Mouse (Mus musculus): ENCODE measurements around the gene Yif1b. TPM values are rescaled to one million over a fixed set of nuclear protein-coding genes. Genes with fewer than 3 reads are reported as not detected.
"Not testable (repeated sequence)": the region's sequence is repeated elsewhere in the genome, so short reads cannot be mapped to it uniquely, and the experiment has no call there.

Gene Yif1b
- 83.1 and 83.7 TPM in 2 replicates for polyA plus RNA-seq (2015; fragmentation: Nextera tagmentation; extraction: Ambion mirVana)

DNA sequence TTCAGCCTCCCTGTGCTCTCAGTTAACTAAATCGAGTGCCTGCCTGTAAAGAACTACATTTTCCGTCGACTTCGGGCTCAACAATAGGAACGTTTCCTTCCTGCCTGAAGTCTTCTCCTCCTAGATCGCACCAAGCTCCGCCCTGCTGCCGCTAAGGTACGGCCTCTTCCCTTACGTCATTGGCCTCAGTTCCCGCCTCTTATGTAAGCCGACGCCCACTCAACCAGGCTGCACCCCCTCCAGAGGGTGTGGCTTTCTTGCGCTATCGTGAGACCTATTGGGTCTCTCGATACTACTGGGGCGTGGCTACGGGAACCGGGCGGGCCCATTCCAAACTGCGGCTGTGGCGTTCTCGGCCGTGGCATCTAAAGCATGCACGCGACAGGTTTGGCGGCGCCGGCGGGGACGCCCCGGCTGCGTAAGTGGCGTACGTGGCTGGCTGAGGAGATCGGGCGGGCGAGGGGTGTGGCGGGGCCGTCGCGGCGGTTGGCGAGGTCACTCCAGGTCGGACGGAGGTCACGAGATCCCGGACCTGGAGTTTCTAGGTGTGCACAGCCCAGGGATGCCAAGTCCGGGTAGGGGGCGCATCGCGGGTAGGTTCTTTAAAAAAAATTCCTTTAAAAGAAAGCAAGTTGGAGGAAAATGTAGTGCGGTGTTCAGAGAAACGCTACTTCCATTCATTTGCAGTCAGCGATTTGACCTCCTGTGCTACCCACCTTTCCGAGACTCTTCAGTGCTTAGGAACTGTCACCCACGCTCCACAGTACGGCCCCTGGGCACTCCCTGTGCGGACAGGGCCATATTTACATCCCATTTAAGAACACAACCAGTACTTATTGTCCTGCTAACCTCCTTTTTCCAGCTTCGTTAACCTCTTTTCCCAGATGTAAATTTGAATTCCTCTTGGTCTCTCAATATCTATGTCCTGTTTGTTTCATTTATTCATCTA lies at the start of gene Yif1b:
Gene Yif1b (plus strand): TSS at position 311 of the 949 bp plus-strand sequence.
- Histone ChIP-seq H3K27ac (ENCODE audit: low read length) (peak within 1 kb of the TSS; percentile 93), H3K27me3 (replicated peaks; ENCODE audit: control insufficient read depth, insufficient read depth, low read length) (no peaks in the 10 kb centered on the region), H3K9me3 (ENCODE audit: control insufficient read depth, low read length) (no peaks in the 10 kb centered on the region), H3K4me2 (ENCODE audit: low read depth, low read length) (peak within 1 kb of the TSS; percentile 91), H3K36me3 (ENCODE audit: control insufficient read depth, insufficient read depth, low read length) (no peaks in the 10 kb centered on the region), H3K9ac (ENCODE audit: low read depth, low read length) (peak within 1 kb of the TSS; percentile 83), H3K4me1 (ENCODE audit: control insufficient read depth, insufficient read depth, low read length) (peaks cover 14% of the 10 kb centered on the region), H3K4me3 (ENCODE audit: low read length) (peak within 1 kb of the TSS; percentile 73)
- under 1% methylated on average over 60 of the region's 60 CpGs for WGBS
- ATAC-seq: peak; percentile 94

- peak; percentile 68; the same call in 1 of the 2 replicates for ATAC-seq
- WGBS: 73% methylated on average over 1 of the region's 1 CpGs
- H3K4me3 ChIP-seq (ENCODE audit: low read length); H3K9ac ChIP-seq (ENCODE audit: low read depth, low read length); H3K36me3 ChIP-seq (ENCODE audit: control insufficient read depth, insufficient read depth, low read length); H3K27ac ChIP-seq (ENCODE audit: low read length); H3K9me3 ChIP-seq (ENCODE audit: control insufficient read depth, low read length); H3K27me3 ChIP-seq (replicated peaks; ENCODE audit: control insufficient read depth, insufficient read depth, low read length); H3K4me2 ChIP-seq (ENCODE audit: low read depth, low read length); H3K4me1 ChIP-seq (ENCODE audit: control insufficient read depth, insufficient read depth, low read length): not testable (repeated sequence)
Measured at GRCm38 (mm10) chr7:29194230-29194629, 43.9 kb upstream of the Yif1b start.

DNA sequence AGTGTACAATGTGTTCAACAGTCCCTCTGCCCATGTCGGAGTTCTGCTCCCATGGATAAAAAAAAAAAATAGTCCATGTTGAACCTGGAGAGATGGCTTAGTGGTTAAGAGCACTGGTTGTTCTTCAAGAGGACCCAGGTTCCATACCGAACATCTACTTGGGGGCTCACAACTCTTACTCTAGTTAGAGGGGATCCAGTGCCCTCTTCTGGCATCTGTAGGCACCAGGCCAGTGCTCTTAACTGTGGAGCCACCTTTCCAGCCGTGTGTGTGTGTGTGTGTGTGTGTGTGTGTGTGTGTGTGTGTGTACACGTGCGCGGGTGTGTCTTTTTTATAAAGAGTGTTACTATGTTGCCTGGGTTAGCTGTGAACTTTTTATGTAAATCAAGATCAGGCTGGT lies 35.6 kb upstream of the Yif1b start:
- H3K4me3 ChIP-seq (ENCODE audit: low read length): no peak overlapping the region
- H3K36me3 ChIP-seq (ENCODE audit: control insufficient read depth, insufficient read depth, low read length): no peaks in the 10 kb centered on the region
- no peaks in the 10 kb centered on the region for H3K4me1 ChIP-seq (ENCODE audit: control insufficient read depth, insufficient read depth, low read length)
- ATAC-seq: no peak
- no peak overlapping the region for H3K9ac ChIP-seq (ENCODE audit: low read depth, low read length)
- 77% methylated on average over 6 of the region's 6 CpGs for WGBS
- H3K9me3 ChIP-seq (ENCODE audit: control insufficient read depth, low read length): no peaks in the 10 kb centered on the region
- no peak overlapping the region for H3K27ac ChIP-seq (ENCODE audit: low read length)
- no peak overlapping the region for H3K4me2 ChIP-seq (ENCODE audit: low read depth, low read length)
- H3K27me3 ChIP-seq (replicated peaks; ENCODE audit: control insufficient read depth, insufficient read depth, low read length): no peaks in the 10 kb centered on the region

GRCm38 (mm10) chr7:29211013-29211412 lies 27.1 kb upstream of the Yif1b start:
- Histone ChIP-seq H3K27ac (ENCODE audit: low read length) (peak overlapping the region; percentile 80), H3K4me2 (ENCODE audit: low read depth, low read length) (peak overlapping the region; percentile 66), H3K4me3 (ENCODE audit: low read length) (peak overlapping the region; percentile 51), H3K4me1 (ENCODE audit: control insufficient read depth, insufficient read depth, low read length) (peaks cover 11% of the 10 kb centered on the region)
- not testable (repeated sequence) for H3K9ac ChIP-seq (ENCODE audit: low read depth, low read length); H3K36me3 ChIP-seq (ENCODE audit: control insufficient read depth, insufficient read depth, low read length); H3K27me3 ChIP-seq (replicated peaks; ENCODE audit: control insufficient read depth, insufficient read depth, low read length); H3K9me3 ChIP-seq (ENCODE audit: control insufficient read depth, low read length)
- peak; percentile 60 for ATAC-seq
- WGBS: 23% methylated on average over 15 of the region's 15 CpGs

DNA sequence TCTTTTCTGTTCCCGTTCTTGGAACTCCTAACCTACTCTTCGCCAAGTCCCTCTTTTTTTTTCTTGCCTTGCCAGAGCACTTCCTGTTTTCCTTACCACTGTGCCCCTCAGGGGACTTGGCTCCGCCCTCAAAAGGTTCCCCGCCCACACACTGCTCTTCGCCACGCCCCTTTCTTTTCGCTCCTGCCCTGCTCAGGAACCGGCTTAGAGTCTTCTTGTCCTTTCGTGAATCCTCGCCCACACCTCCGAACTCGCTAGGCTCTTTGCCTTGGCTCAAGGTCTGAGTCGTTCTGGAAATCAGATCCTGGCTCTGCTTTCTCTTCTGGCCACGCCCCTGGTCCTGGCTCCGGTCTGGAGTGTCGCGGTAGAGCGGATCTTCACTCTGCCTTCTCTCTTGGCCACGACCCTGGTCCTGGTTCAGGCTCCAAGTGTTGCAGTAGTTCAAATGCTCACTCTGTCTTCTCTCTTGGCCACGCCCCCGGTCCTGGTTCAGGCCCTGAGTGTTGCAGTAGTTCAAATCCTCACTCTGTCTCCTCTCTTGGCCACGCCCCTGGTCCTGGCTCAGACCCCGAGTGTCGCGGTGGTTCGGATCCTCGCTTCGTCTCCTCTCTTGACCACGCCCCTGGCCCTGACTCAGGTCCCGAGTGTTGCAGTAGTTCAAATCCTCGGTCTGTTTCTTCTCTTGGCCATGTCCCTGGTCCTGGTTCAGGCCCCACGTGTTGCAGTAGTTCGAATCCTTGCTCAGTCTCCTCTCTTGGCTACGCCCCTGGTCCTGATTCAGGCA lies 26.5 kb upstream of the Yif1b start:
- WGBS: 5% methylated on average over 34 of the region's 34 CpGs

GRCm38 (mm10) chr7:29212199-29212765 lies 25.8 kb upstream of the Yif1b start:
- Histone ChIP-seq H3K27me3 (replicated peaks; ENCODE audit: control insufficient read depth, insufficient read depth, low read length) (no peaks in the 10 kb centered on the region), H3K4me2 (ENCODE audit: low read depth, low read length) (peak overlapping the region; percentile 66), H3K4me1 (ENCODE audit: control insufficient read depth, insufficient read depth, low read length) (peaks cover 11% of the 10 kb centered on the region), H3K9me3 (ENCODE audit: control insufficient read depth, low read length) (no peaks in the 10 kb centered on the region), H3K9ac (ENCODE audit: low read depth, low read length) (peak overlapping the region; percentile 63; the same call in 1 of the 2 replicates), H3K4me3 (ENCODE audit: low read length) (peak overlapping the region; percentile 51), H3K36me3 (ENCODE audit: control insufficient read depth, insufficient read depth, low read length) (no peaks in the 10 kb centered on the region), H3K27ac (ENCODE audit: low read length) (no peak overlapping the region)
- no peak for ATAC-seq
- WGBS: 22% methylated on average over 26 of the region's 26 CpGs

More for the DNA sequence above, 26.5 kb upstream of the Yif1b start:
- Histone ChIP-seq H3K4me2 (ENCODE audit: low read depth, low read length) (peak overlapping the region; percentile 66), H3K27me3 (replicated peaks; ENCODE audit: control insufficient read depth, insufficient read depth, low read length) (no peaks in the 10 kb centered on the region), H3K27ac (ENCODE audit: low read length) (peak overlapping the region; percentile 80), H3K4me3 (ENCODE audit: low read length) (peak overlapping the region; percentile 51), H3K9me3 (ENCODE audit: control insufficient read depth, low read length) (no peaks in the 10 kb centered on the region), H3K9ac (ENCODE audit: low read depth, low read length) (peak overlapping the region; percentile 63), H3K4me1 (ENCODE audit: control insufficient read depth, insufficient read depth, low read length) (peaks cover 11% of the 10 kb centered on the region), H3K36me3 (ENCODE audit: control insufficient read depth, insufficient read depth, low read length) (no peaks in the 10 kb centered on the region)
- peak; percentile 89 for ATAC-seq

- H3K27me3 ChIP-seq (replicated peaks; ENCODE audit: control insufficient read depth, insufficient read depth, low read length); H3K9ac ChIP-seq (ENCODE audit: low read depth, low read length); H3K9me3 ChIP-seq (ENCODE audit: control insufficient read depth, low read length); H3K36me3 ChIP-seq (ENCODE audit: control insufficient read depth, insufficient read depth, low read length); H3K27ac ChIP-seq (ENCODE audit: low read length); H3K4me3 ChIP-seq (ENCODE audit: low read length); ATAC-seq; H3K4me2 ChIP-seq (ENCODE audit: low read depth, low read length): not testable (repeated sequence)
- H3K4me1 ChIP-seq (ENCODE audit: control insufficient read depth, insufficient read depth, low read length): peaks cover 11% of the 10 kb centered on the region
- 25% methylated on average over 40 of the region's 40 CpGs for WGBS
Measured at GRCm38 (mm10) chr7:29212775-29213560, 25.2 kb upstream of the Yif1b start.

DNA sequence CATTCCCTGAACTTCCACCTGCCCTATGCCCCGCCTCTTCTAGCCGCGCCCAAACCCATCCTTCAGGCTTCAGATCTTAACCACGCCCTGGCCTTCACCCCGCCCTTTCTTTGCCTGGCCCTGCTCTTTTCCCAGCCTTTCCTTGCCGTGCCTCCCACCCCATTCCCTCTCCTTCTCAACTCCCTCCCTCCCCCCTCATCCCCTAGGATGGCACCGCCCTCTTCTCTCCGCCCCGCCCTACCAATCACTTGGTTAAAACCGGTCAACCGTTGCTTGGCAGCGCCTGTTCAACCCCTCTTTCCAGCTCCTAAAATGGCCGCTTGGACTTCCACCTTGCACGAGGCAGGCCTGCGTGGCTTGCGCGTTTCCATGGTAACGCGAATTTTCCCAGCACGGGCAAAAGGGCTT lies 24.4 kb upstream of the Yif1b start, which contains the start of gene Catsperg1:
Gene Catsperg1 (minus strand): TSS at position 361 of the 408 bp plus-strand sequence.
- ATAC-seq: peak; percentile 32; the same call in 1 of the 2 replicates
- H3K9me3 ChIP-seq (ENCODE audit: control insufficient read depth, low read length): no peaks in the 10 kb centered on the region
- no peaks in the 10 kb centered on the region for H3K27me3 ChIP-seq (replicated peaks; ENCODE audit: control insufficient read depth, insufficient read depth, low read length)
- WGBS: 4% methylated on average over 20 of the region's 20 CpGs
- no peak within 1 kb of the TSS for H3K27ac ChIP-seq (ENCODE audit: low read length)
- peaks cover 11% of the 10 kb centered on the region for H3K4me1 ChIP-seq (ENCODE audit: control insufficient read depth, insufficient read depth, low read length)
- no peaks in the 10 kb centered on the region for H3K36me3 ChIP-seq (ENCODE audit: control insufficient read depth, insufficient read depth, low read length)
- H3K4me3 ChIP-seq (ENCODE audit: low read length): no peak within 1 kb of the TSS
- no peak within 1 kb of the TSS for H3K4me2 ChIP-seq (ENCODE audit: low read depth, low read length)
- no peak within 1 kb of the TSS for H3K9ac ChIP-seq (ENCODE audit: low read depth, low read length)
